Mouse (Mus musculus): ENCODE data around the gene Tango6. TPM values are rescaled to one million over a fixed set of nuclear protein-coding genes. Genes with fewer than 3 reads are reported as not detected.

The Tango6 gene
- polyA plus RNA-seq, 1 experiment from 2014 or later, result 10.5 TPM

- Histone ChIP-seq H3K4me1 (replicated peaks; ENCODE audit: control insufficient read depth, insufficient read depth, low read length) (no peaks in the 10 kb centered on the region), H3K9me3 (ENCODE audit: control insufficient read depth, low read length) (no peaks in the 10 kb centered on the region), H3K36me3 (ENCODE audit: control insufficient read depth, insufficient read depth, low read length) (peaks cover 9% of the 10 kb centered on the region), H3K4me3 (ENCODE audit: low read length) (no peak overlapping the region), H3K9ac (ENCODE audit: low read length) (no peak overlapping the region), H3K27ac (ENCODE audit: low read length) (no peak overlapping the region), H3K27me3 (ENCODE audit: control insufficient read depth, insufficient read depth, low read depth, low read length) (no peaks in the 10 kb centered on the region), H3K4me2 (ENCODE audit: low read depth, low read length) (no peak overlapping the region)
- ATAC-seq (ENCODE audit: low read depth), result no peak
- WGBS, result 47% methylated on average over 1 of the region's 1 CpGs
These were observed 45.0 kb downstream of the Tango6 start for GRCm38 (mm10) chr8:106727889-106728288.

GRCm38 (mm10) chr8:106732921-106733320, 50.1 kb downstream of the Tango6 start:
- no peak overlapping the region for H3K9ac ChIP-seq (ENCODE audit: low read length)
- H3K4me2 ChIP-seq (ENCODE audit: low read depth, low read length), result no peak overlapping the region
- no peak overlapping the region for H3K27ac ChIP-seq (ENCODE audit: low read length)
- H3K36me3 ChIP-seq (ENCODE audit: control insufficient read depth, insufficient read depth, low read length), result no peaks in the 10 kb centered on the region
- 51% methylated on average over 5 of the region's 5 CpGs for WGBS
- no peaks in the 10 kb centered on the region for H3K27me3 ChIP-seq (ENCODE audit: control insufficient read depth, insufficient read depth, low read depth, low read length)
- H3K9me3 ChIP-seq (ENCODE audit: control insufficient read depth, low read length), result no peaks in the 10 kb centered on the region
- ATAC-seq (ENCODE audit: low read depth), result no peak
- no peaks in the 10 kb centered on the region for H3K4me1 ChIP-seq (replicated peaks; ENCODE audit: control insufficient read depth, insufficient read depth, low read length)
- H3K4me3 ChIP-seq (ENCODE audit: low read length), result no peak overlapping the region

- H3K4me2 ChIP-seq (ENCODE audit: low read depth, low read length), result no peak overlapping the region
- no peaks in the 10 kb centered on the region for H3K27me3 ChIP-seq (ENCODE audit: control insufficient read depth, insufficient read depth, low read depth, low read length)
- 66% methylated on average over 3 of the region's 3 CpGs for WGBS
- H3K27ac ChIP-seq (ENCODE audit: low read length), result no peak overlapping the region
- no peak overlapping the region for H3K9ac ChIP-seq (ENCODE audit: low read length)
- ATAC-seq (ENCODE audit: low read depth), result no peak
- no peaks in the 10 kb centered on the region for H3K4me1 ChIP-seq (replicated peaks; ENCODE audit: control insufficient read depth, insufficient read depth, low read length)
- no peaks in the 10 kb centered on the region for H3K36me3 ChIP-seq (ENCODE audit: control insufficient read depth, insufficient read depth, low read length)
- no peak overlapping the region for H3K4me3 ChIP-seq (ENCODE audit: low read length)
- no peaks in the 10 kb centered on the region for H3K9me3 ChIP-seq (ENCODE audit: control insufficient read depth, low read length)
These were observed 50.8 kb downstream of the Tango6 start for GRCm38 (mm10) chr8:106733703-106734102.

GRCm38 (mm10) chr8:106734222-106734621, 51.4 kb downstream of the Tango6 start:
- Histone ChIP-seq H3K4me3 (ENCODE audit: low read length) (no peak overlapping the region), H3K4me2 (ENCODE audit: low read depth, low read length) (no peak overlapping the region), H3K27me3 (ENCODE audit: control insufficient read depth, insufficient read depth, low read depth, low read length) (no peaks in the 10 kb centered on the region), H3K27ac (ENCODE audit: low read length) (no peak overlapping the region), H3K9ac (ENCODE audit: low read length) (no peak overlapping the region), H3K4me1 (replicated peaks; ENCODE audit: control insufficient read depth, insufficient read depth, low read length) (no peaks in the 10 kb centered on the region), H3K36me3 (ENCODE audit: control insufficient read depth, insufficient read depth, low read length) (peaks cover 2% of the 10 kb centered on the region), H3K9me3 (ENCODE audit: control insufficient read depth, low read length) (no peaks in the 10 kb centered on the region)
- no peak for ATAC-seq (ENCODE audit: low read depth)

- H3K4me3 ChIP-seq (ENCODE audit: low read length), result no peak overlapping the region
- ATAC-seq (ENCODE audit: low read depth), result no peak
- H3K27ac ChIP-seq (ENCODE audit: low read length), result no peak overlapping the region
- no peaks in the 10 kb centered on the region for H3K9me3 ChIP-seq (ENCODE audit: control insufficient read depth, low read length)
- no peaks in the 10 kb centered on the region for H3K4me1 ChIP-seq (replicated peaks; ENCODE audit: control insufficient read depth, insufficient read depth, low read length)
- H3K4me2 ChIP-seq (ENCODE audit: low read depth, low read length), result no peak overlapping the region
- no peaks in the 10 kb centered on the region for H3K27me3 ChIP-seq (ENCODE audit: control insufficient read depth, insufficient read depth, low read depth, low read length)
- H3K36me3 ChIP-seq (ENCODE audit: control insufficient read depth, insufficient read depth, low read length), result peaks cover 8% of the 10 kb centered on the region
- 63% methylated on average over 13 of the region's 13 CpGs for WGBS
- H3K9ac ChIP-seq (ENCODE audit: low read length), result no peak overlapping the region
These were observed 54.2 kb downstream of the Tango6 start for GRCm38 (mm10) chr8:106736861-106737662.

GRCm38 (mm10) chr8:106737846-106738245, 55.0 kb downstream of the Tango6 start:
- 90% methylated on average over 2 of the region's 2 CpGs for WGBS
- Histone ChIP-seq H3K36me3 (ENCODE audit: control insufficient read depth, insufficient read depth, low read length) (peaks cover 11% of the 10 kb centered on the region), H3K9ac (ENCODE audit: low read length) (no peak overlapping the region), H3K4me1 (replicated peaks; ENCODE audit: control insufficient read depth, insufficient read depth, low read length) (no peaks in the 10 kb centered on the region), H3K4me3 (ENCODE audit: low read length) (no peak overlapping the region), H3K9me3 (ENCODE audit: control insufficient read depth, low read length) (no peaks in the 10 kb centered on the region), H3K27ac (ENCODE audit: low read length) (no peak overlapping the region), H3K27me3 (ENCODE audit: control insufficient read depth, insufficient read depth, low read depth, low read length) (no peaks in the 10 kb centered on the region), H3K4me2 (ENCODE audit: low read depth, low read length) (no peak overlapping the region)
- no peak for ATAC-seq (ENCODE audit: low read depth)

- ATAC-seq (ENCODE audit: low read depth), result no peak
- Histone ChIP-seq H3K4me1 (replicated peaks; ENCODE audit: control insufficient read depth, insufficient read depth, low read length) (no peaks in the 10 kb centered on the region), H3K4me3 (ENCODE audit: low read length) (no peak overlapping the region), H3K36me3 (ENCODE audit: control insufficient read depth, insufficient read depth, low read length) (peaks cover 11% of the 10 kb centered on the region), H3K27ac (ENCODE audit: low read length) (no peak overlapping the region), H3K4me2 (ENCODE audit: low read depth, low read length) (no peak overlapping the region), H3K9ac (ENCODE audit: low read length) (no peak overlapping the region), H3K27me3 (ENCODE audit: control insufficient read depth, insufficient read depth, low read depth, low read length) (no peaks in the 10 kb centered on the region), H3K9me3 (ENCODE audit: control insufficient read depth, low read length) (no peaks in the 10 kb centered on the region)
- WGBS, result 87% methylated on average over 10 of the region's 10 CpGs
These were observed 59.5 kb downstream of the Tango6 start for GRCm38 (mm10) chr8:106742321-106742720.

- Histone ChIP-seq H3K4me1 (replicated peaks; ENCODE audit: control insufficient read depth, insufficient read depth, low read length) (no peaks in the 10 kb centered on the region; the same call in 1 of the 2 replicates), H3K4me3 (ENCODE audit: low read length) (no peak overlapping the region), H3K9me3 (ENCODE audit: control insufficient read depth, low read length) (no peaks in the 10 kb centered on the region), H3K27me3 (ENCODE audit: control insufficient read depth, insufficient read depth, low read depth, low read length) (no peaks in the 10 kb centered on the region), H3K27ac (ENCODE audit: low read length) (no peak overlapping the region), H3K36me3 (ENCODE audit: control insufficient read depth, insufficient read depth, low read length) (peaks cover 11% of the 10 kb centered on the region), H3K9ac (ENCODE audit: low read length) (no peak overlapping the region), H3K4me2 (ENCODE audit: low read depth, low read length) (no peak overlapping the region)
- ATAC-seq (ENCODE audit: low read depth), result no peak
- WGBS, result 82% methylated on average over 1 of the region's 1 CpGs
These were observed 60.5 kb downstream of the Tango6 start for GRCm38 (mm10) chr8:106743361-106743760.

GRCm38 (mm10) chr8:106753436-106753835, 70.6 kb downstream of the Tango6 start:
- H3K4me2 ChIP-seq (ENCODE audit: low read depth, low read length), result no peak overlapping the region
- H3K27ac ChIP-seq (ENCODE audit: low read length), result no peak overlapping the region
- H3K4me1 ChIP-seq (replicated peaks; ENCODE audit: control insufficient read depth, insufficient read depth, low read length), result peaks cover 4% of the 10 kb centered on the region; the same call in 1 of the 2 replicates
- no peak overlapping the region for H3K9ac ChIP-seq (ENCODE audit: low read length)
- H3K9me3 ChIP-seq (ENCODE audit: control insufficient read depth, low read length), result no peaks in the 10 kb centered on the region
- ATAC-seq (ENCODE audit: low read depth), result no peak
- no peak overlapping the region for H3K4me3 ChIP-seq (ENCODE audit: low read length)
- H3K27me3 ChIP-seq (ENCODE audit: control insufficient read depth, insufficient read depth, low read depth, low read length), result no peaks in the 10 kb centered on the region
- H3K36me3 ChIP-seq (ENCODE audit: control insufficient read depth, insufficient read depth, low read length), result no peaks in the 10 kb centered on the region
- 31% methylated on average over 3 of the region's 3 CpGs for WGBS
